Mouse (Mus musculus): ENCODE data around the gene Slc9a7.
A peak's percentile ranks its signal among the peaks of the same experiment; 100 is the strongest.

Gene Slc9a7

GRCm38 (mm10) chrX:20157519-20157918, 134.1 kb downstream of the Slc9a7 start:
- DNase-seq (ENCODE audit: low spot score), result no peak

DNA sequence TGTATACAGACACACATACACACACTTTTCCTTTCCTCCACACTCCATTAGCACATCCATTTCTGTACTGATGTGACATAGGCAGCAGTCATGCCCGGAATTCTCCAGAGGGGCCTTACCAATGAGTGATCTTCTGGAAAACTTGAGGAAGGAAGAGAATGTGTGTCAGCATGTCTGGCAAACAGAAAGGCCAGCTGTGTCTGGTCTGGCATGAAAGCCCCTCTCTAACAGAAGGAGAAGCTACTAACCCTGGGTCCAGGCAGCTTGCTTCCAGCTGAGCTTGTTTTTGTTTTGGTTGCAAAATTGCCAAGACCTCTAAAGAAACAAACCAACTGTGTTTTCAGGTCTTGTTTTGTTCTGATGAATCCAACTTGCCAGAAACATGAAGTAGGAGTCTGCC, 162.1 kb downstream of the Slc9a7 start:
- no peak for DNase-seq (ENCODE audit: low spot score)

DNA sequence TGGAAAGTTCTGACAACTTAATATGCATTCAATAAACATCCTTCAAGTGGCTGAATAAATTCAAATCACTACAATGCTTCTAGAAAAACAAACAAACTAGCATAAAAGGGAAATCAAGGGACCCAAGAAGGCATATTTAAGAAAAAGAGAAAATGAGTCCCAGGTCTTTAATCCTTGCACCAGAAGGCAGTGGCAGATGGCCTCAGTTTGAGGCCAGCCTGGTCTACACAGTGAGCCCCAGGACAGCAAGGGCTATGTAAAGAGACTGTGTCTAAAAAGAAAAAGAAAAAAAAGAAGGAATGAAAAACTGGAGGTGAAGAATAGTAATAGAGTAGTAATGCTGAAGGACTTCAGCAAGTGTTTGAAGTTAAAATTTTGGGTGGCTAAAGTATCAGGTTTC, 162.7 kb downstream of the Slc9a7 start:
- DNase-seq (ENCODE audit: low spot score), result no peak

- no peak for DNase-seq (ENCODE audit: low spot score)
These were observed 166.1 kb downstream of the Slc9a7 start for GRCm38 (mm10) chrX:20125481-20125880.

DNA sequence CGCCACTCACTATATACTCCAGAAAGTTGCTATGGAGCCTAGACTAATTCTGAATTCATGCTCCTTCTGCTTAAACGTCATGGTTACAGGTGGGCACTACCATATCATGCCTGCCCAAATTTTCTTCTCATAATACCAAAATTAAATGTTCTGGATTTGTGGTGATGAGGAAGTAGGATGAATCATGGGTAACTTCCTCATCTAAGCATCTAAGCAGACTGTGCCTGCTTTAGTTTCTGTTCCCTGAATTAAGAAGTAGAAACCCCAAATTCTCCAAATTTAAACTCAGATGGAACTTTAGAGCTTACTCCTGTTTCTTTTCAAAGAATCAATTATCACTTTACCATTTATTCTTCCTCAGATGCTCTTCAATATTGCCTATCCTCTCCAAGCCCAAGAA, 173.9 kb downstream of the Slc9a7 start:
- DNase-seq (ENCODE audit: low spot score), result no peak

- no peak for DNase-seq (ENCODE audit: low spot score)
These were observed 221.4 kb downstream of the Slc9a7 start for GRCm38 (mm10) chrX:20070196-20070595.

DNA sequence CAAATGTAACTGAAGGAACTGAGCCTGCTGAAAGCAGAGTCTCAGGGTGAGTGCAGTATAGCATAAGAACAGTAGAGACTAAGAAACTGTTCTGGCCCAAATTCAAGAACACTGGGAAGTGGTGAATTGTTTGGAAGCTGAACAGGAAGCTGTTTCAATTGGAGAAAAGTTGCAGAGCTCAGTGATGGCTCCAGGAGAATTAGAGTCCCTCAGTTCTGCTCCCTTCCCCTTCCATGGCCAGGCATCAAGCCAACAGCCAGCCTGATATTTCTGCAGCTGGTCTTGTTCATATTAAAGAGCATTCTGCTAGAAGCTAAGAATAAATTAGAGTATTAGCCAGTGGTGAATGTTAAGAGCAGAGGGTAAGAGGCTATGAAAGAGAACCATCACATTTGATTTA, 225.0 kb downstream of the Slc9a7 start:
- DNase-seq (ENCODE audit: low spot score), result no peak

GRCm38 (mm10) chrX:20061764-20062480, 229.7 kb downstream of the Slc9a7 start:
- DNase-seq (ENCODE audit: low spot score), result no peak

DNA sequence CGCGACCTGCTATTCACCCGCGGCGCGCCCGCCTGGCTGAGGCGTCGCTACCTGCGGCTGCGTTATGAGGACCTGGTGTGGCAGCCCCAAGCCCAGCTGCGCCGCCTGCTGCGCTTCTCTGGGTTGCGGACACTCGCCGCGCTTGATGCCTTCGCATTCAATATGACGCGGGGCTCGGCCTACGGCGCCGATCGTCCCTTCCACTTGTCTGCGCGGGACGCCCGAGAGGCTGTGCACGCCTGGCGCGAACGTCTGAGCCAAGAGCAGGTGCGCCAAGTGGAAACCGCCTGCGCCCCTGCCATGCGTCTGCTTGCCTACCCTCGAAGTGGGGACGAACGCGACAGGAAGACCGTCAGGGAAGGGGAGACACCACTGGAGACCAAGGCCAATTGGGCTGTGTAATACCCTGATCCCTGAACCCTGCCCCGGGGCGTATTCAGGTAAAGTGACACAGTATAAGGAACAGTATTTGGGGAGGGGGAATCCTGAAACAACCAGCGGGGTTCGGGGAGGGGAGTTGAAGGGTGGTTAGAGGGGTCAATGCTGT, 230.8 kb downstream of the Slc9a7 start:
- no peak for DNase-seq (ENCODE audit: low spot score)

DNA sequence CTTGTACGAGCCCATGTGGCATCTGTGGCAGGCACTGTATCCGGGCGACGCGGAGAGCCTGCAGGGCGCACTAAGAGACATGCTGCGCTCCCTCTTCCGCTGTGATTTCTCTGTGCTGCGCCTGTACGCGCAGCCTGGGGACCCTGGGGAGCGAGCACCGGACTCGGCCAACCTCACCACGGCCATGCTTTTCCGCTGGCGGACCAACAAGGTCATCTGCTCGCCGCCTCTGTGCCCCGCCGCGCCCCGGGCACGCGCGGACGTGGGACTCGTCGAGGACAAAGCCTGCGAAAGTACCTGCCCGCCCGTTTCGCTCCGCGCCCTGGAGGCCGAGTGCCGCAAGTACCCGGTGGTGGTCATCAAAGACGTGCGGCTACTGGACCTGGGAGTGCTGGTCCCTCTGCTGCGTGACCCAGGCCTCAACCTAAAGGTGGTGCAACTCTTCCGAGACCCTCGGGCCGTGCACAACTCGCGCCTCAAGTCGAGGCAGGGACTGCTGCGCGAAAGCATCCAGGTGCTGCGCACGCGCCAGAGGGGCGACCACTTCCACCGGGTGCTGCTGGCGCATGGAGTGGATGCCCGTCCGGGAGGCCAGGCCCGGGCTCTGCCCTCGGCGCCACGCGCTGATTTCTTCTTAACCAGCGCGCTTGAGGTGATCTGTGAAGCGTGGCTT, 231.4 kb downstream of the Slc9a7 start:
- DNase-seq (ENCODE audit: low spot score), result no peak

DNA sequence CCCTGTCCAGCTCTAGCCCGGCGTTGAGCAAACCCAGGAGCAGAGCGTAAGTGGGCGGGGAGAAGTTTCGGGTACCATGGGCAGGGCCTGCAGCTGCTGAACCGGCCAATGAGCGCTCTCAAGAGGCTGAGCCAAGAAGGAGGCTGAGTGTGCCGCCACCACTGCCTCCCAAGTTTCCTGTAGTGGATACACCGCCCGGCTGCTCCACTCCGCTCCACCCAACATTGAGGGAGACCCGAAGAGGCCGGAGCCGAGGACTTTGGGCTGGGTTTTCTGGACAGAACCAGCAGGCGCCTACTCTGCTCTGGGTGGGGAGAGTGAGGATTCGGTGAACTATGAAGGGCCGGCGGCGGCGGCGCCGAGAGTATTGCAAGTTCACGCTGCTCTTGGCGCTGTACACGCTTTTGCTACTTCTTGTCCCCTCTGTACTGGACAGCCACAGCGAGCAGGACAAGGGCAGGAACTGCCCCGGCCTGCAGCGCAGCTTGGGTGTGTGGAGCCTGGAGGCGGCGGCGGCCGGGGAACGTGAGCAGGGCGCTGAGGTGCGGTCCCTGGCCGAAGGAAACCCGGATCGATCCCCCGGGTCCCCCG, 232.1 kb downstream of the Slc9a7 start, which contains the start of gene Chst7:
Gene Chst7 (plus strand): TSS at position 180 of the 591 bp plus-strand sequence.
- peak; percentile 65 for DNase-seq (ENCODE audit: low spot score)
